Comparison of ENCODE assay signal across 17 mouse cellular contexts in genomic region chr1:189419914-189420313, GRCm38 (mm10). TPM values are rescaled to one million over a fixed set of nuclear protein-coding genes. Genes with fewer than 3 reads are reported as not detected.
"Had no signal": no experiment of that assay in that cellular context is flagged by ENCODE, and none has a peak within 500 bp of the region (broad histone marks: within the 10 kb centered on the region; RNA-seq: fewer than 3 reads in every experiment).

No protein-coding gene starts in this region.

- H3K4me2 ChIP-seq: neural tube, embryonic 13.5 days; neural tube, embryonic 15.5 days; stomach, embryonic 15.5 days had no signal

- H3K27me3 ChIP-seq: neural tube, embryonic 13.5 days; neural tube, embryonic 15.5 days; stomach, embryonic 15.5 days had no signal

- H3K36me3 ChIP-seq: neural tube, embryonic 13.5 days; neural tube, embryonic 15.5 days; stomach, embryonic 15.5 days had no signal

- H3K9me3 ChIP-seq: neural tube, embryonic 13.5 days; neural tube, embryonic 15.5 days; stomach, embryonic 15.5 days had no signal

- DNase-seq: retina, postnatal 1 day; right cerebral cortex, adult 18-20 months; right cerebral cortex, postnatal 14 days; right cerebral cortex, postnatal 25 days; right cerebral cortex, postnatal 4 days; spleen, adult 18-20 months; thymus, adult 18-20 months; thymus, adult 2 months; thymus, postnatal 14 days; thymus, postnatal 25 days; thymus, postnatal 36 days; thymus, postnatal 4 days had no signal

- H3K4me1 ChIP-seq: neural tube, embryonic 13.5 days; neural tube, embryonic 15.5 days; stomach, embryonic 15.5 days had no signal

- H3K9ac ChIP-seq: neural tube, embryonic 13.5 days; neural tube, embryonic 15.5 days; stomach, embryonic 15.5 days had no signal

- H3K4me3 ChIP-seq: neural tube, embryonic 13.5 days; neural tube, embryonic 15.5 days; stomach, embryonic 15.5 days had no signal

- H3K27ac ChIP-seq: neural tube, embryonic 13.5 days; neural tube, embryonic 15.5 days; stomach, embryonic 15.5 days; stomach, postnatal 0 days had no signal

RNA-seq across cellular contexts. Expression of gene Kcnk2, which starts 17.8 kb away (rescaled TPM):
- total RNA-seq: neutrophil, adult 5-6 weeks had no signal
